Mouse (Mus musculus) liver, embryonic 13.5 days (tissue): Measurements from ENCODE around the gene Oxct2b. TPM values are rescaled to one million over a fixed set of nuclear protein-coding genes. Genes with fewer than 3 reads are reported as not detected.
A peak's percentile ranks its signal among the peaks of the same experiment; 100 is the strongest.
"Not testable (repeated sequence)": the region's sequence is repeated elsewhere in the genome, so short reads cannot be mapped to it uniquely, and the experiment has no call there.

Experiments
- ATAC-seq: fragments of 200-750 bp; cut with Nextera tagmentation; 2 replicates; pipeline ENCODE4 v1.8.0; 2017; ENCODE audit warnings: low read depth, mild to moderate bottlenecking, moderate number of reproducible peaks, moderate library complexity
- DNase-seq: peaks from one replicate; pipeline ENCODE4 v3.0.0; 2022
- H3K27ac ChIP-seq: fragments of 300-500 bp; sonication (generic); 2 replicates; pipeline ENCODE4 v1.5.1; 2015; ENCODE audit warnings: moderate library complexity, mild to moderate bottlenecking, inconsistent platforms
- H3K27me3 ChIP-seq: fragments of 300-500 bp; sonication (generic); 2 replicates; pipeline ENCODE4 v1.6.1; 2015; ENCODE audit warnings: mild to moderate bottlenecking, inconsistent platforms
- H3K36me3 ChIP-seq: fragments of 300-500 bp; sonication (generic); 2 replicates; pipeline ENCODE4 v1.6.1; 2015; ENCODE audit warnings: mild to moderate bottlenecking, inconsistent platforms
- H3K4me1 ChIP-seq: fragments of 300-500 bp; sonication (generic); replicated peaks from 2 replicates; pipeline ENCODE4 v1.6.1; 2015; ENCODE audit warnings: inconsistent platforms
- H3K4me2 ChIP-seq: fragments of 300-500 bp; sonication (generic); 2 replicates; pipeline ENCODE4 v1.6.1; 2015; ENCODE audit warnings: inconsistent platforms, mild to moderate bottlenecking, moderate library complexity
- H3K4me3 ChIP-seq: fragments of 300-500 bp; sonication (generic); replicated peaks from 2 replicates; pipeline ENCODE4 v1.5.1; 2015; ENCODE audit warnings: mild to moderate bottlenecking, inconsistent platforms
- H3K9ac ChIP-seq: fragments of 300-500 bp; sonication (generic); 2 replicates; pipeline ENCODE4 v1.6.1; 2015; ENCODE audit warnings: mild to moderate bottlenecking, inconsistent platforms
- H3K9me3 ChIP-seq: fragments of 300-500 bp; sonication (generic); replicated peaks from 2 replicates; pipeline ENCODE4 v1.6.1; 2016; ENCODE audit warnings: inconsistent platforms
- WGBS: fragments of 180-500 bp; shearing (Covaris S2); methylation state at CpG from one replicate; pipeline ENCODE4 v1.1.7; 2015; ENCODE audit not compliant: insufficient replicate concordance; 5-methylcytosine and 5-hydroxymethylcytosine counted together
- polyA plus RNA-seq: library from polyadenylated mRNA; unstranded; fragments of >200 nt; fragmentation: Nextera tagmentation; extraction: Ambion mirVana; gene quantifications from 2 replicates; pipeline ENCODE4 v1.2.1, GENCODE M21; 2015

Gene Oxct2b
- polyA plus RNA-seq, 1 experiment from 2014 or later = not detected

DNA sequence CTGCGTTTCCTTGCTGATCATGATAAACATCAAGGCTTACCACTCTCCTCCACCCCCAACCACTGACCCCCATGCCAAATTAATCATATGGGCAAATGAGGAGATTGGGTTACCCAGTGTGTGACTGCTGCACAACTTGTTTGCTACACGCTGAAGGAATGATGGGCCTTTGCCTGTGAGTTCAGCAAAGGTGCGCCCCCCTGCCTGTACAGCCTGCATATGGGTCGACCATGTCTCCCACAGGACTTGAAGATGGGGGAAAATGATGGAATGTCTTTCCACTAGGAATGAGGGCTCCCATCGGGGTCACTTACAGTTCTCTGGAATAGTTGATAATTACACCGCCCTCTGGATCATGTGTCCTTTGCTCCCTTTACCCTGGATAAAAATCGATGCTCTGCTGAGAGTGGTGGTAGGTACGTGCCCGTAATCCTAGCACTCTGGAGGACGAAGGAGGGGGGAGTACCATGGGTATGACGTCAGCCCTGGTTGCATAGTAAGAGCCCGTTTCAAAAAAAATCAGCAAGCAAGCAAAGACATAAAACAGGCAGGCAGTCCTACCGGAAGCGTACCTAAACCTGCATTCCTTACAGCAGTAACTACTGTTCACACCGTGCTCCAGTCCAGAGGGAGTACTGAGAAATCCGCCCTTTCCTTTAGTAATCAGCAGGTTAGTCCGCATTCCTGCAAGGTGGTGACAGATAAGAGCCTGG is 22.8 kb upstream of the Oxct2b start:
- Histone ChIP-seq H3K4me1 (0 out of 2 replicates have a peak, but pooled peaks cover 3% of the 10 kb centered on the region), H3K27ac (no peak overlapping the region), H3K9me3 (no peaks in the 10 kb centered on the region), H3K4me2 (peak overlapping the region; percentile 17; the same call in 1 of the 2 replicates), H3K9ac (no peak overlapping the region), H3K36me3 (no peaks in the 10 kb centered on the region), H3K27me3 (no peaks in the 10 kb centered on the region), H3K4me3 (no peak overlapping the region)
- ATAC-seq = peak; percentile 78
- DNase-seq = no peak
- WGBS = 38% methylated on average over 17 of the region's 17 CpGs

DNA sequence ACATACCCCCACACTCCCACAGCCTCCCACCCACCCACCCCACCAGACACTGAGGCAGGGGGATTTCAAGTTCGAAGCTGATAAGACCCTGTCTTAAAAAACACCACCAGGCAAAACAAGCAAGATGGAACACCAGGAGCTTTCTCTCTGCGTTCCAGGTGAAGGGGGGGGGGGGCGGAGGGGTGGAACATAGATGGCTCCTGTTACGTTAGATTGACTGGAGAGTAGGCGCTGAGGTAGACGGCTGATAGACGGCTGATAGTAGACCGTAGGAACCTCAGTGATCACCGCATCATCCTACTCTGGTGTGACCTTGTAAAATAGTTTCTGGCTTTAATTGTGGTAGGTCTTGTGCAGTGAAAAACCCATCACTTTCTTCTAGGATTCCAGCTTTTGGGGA is 22.2 kb upstream of the Oxct2b start:
- Histone ChIP-seq H3K4me2 (no peak overlapping the region), H3K4me1 (0 out of 2 replicates have a peak, but pooled peaks cover 3% of the 10 kb centered on the region), H3K27me3 (no peaks in the 10 kb centered on the region), H3K9ac (no peak overlapping the region), H3K36me3 (no peaks in the 10 kb centered on the region), H3K27ac (no peak overlapping the region), H3K4me3 (no peak overlapping the region), H3K9me3 (no peaks in the 10 kb centered on the region)
- 42% methylated on average over 9 of the region's 9 CpGs for WGBS
- ATAC-seq (no peak), DNase-seq (no peak)

DNA sequence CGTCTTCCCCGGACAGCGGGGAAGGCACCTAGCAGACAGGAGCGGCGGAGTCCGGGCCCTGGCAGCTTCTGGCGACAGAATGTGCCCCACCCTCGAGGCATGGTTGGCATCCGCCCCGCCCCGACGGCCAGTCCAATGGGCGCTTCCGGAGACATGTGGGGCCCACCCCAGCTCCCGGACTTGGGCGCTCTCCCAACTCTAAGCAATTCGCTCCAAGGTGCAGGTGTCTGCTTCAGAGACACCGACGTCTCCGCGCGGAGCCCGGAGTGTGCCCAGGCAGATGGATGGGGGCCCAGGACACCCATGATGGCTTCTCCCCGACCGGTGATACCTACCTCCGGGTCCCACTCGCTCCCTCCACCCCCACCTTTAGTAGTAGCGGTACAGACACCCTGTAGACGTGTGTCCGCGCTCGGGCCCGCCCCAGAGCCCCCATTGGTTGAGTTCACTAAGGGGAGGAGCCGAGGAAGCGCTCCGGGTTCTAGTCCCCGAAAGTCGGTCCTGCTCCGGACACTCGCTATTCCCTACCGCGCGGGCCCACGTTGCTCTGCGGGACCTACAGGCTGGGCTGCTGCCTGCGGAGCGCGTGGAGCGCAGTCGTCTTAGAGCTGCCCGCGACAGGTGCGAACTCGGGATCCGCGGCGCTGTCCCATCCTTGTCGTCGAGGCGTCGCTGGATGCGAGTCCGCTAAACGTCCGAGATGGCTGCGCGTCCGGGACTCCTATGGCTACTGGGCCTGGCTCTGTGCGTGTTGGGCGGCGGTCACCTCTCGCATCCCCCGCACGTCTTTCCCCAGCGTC is 11.2 kb upstream of the Oxct2b start, which contains the start of gene Bmp8b:
TSS of gene Bmp8b (plus strand) at position 515 of the 800 bp plus-strand sequence.
- Histone ChIP-seq H3K27me3 (peaks cover 48% of the 10 kb centered on the region), H3K4me3 (peak within 1 kb of the TSS; percentile 26), H3K27ac (no peak within 1 kb of the TSS), H3K36me3 (no peaks in the 10 kb centered on the region), H3K9ac (no peak within 1 kb of the TSS), H3K4me1 (peaks cover 8% of the 10 kb centered on the region; the same call in 1 of the 2 replicates), H3K4me2 (peak within 1 kb of the TSS; percentile 48), H3K9me3 (no peaks in the 10 kb centered on the region)
- ATAC-seq (peak; percentile 45; the same call in 1 of the 2 replicates), DNase-seq (no peak)
- WGBS = 8% methylated on average over 75 of the region's 75 CpGs

DNA sequence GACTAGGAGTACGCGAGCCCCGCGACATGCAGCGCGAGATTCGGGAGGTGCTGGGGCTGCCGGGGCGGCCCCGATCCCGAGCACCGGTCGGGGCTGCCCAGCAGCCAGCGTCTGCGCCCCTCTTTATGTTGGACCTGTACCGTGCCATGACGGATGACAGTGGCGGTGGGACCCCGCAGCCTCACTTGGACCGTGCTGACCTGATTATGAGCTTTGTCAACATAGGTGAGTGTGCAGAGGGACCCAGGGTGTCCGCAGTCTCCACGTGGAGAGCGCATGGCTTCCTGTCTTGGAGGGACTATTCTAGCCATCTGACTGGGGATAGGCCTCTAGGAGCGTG is 10.6 kb upstream of the Oxct2b start:
- Histone ChIP-seq H3K9ac (no peak overlapping the region), H3K27ac (no peak overlapping the region), H3K9me3 (no peaks in the 10 kb centered on the region), H3K36me3 (no peaks in the 10 kb centered on the region), H3K4me1 (peaks cover 8% of the 10 kb centered on the region; the same call in 1 of the 2 replicates), H3K4me2 (peak overlapping the region; percentile 48), H3K27me3 (peaks cover 48% of the 10 kb centered on the region), H3K4me3 (peak overlapping the region; percentile 26)
- 19% methylated on average over 24 of the region's 24 CpGs for WGBS
- no peak for DNase-seq
- ATAC-seq = peak; percentile 21; the same call in 1 of the 2 replicates

DNA sequence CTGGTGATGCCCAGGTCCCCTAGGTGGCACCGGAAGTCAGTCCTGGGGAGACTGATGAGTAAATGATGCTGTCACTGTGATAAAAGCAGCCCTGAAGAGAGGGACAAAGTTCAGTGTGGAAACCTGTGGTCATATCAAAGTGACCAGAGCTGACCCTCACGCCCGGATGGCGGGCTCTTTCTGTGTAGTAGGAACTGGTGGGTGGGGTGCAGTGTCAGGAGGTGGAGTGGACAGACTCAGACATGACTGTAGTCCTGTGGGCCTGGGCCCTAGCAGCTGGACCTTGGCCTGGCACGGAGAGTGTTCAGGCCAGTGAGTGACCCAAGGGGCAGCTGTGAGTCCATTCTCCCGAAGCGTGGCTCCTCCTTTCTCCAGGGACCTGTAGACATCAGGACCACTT is 10.1 kb upstream of the Oxct2b start:
- not testable (repeated sequence) for DNase-seq, H3K4me1 ChIP-seq, H3K4me3 ChIP-seq, H3K27ac ChIP-seq, H3K9ac ChIP-seq, H3K9me3 ChIP-seq, H3K36me3 ChIP-seq
- H3K27me3 ChIP-seq = peaks cover 48% of the 10 kb centered on the region
- ATAC-seq = peak; percentile 50
- H3K4me2 ChIP-seq = 0 out of 2 replicates have a peak overlapping the region, but pooled peaks have one; percentile 48
- 62% methylated on average over 7 of the region's 7 CpGs for WGBS

DNA sequence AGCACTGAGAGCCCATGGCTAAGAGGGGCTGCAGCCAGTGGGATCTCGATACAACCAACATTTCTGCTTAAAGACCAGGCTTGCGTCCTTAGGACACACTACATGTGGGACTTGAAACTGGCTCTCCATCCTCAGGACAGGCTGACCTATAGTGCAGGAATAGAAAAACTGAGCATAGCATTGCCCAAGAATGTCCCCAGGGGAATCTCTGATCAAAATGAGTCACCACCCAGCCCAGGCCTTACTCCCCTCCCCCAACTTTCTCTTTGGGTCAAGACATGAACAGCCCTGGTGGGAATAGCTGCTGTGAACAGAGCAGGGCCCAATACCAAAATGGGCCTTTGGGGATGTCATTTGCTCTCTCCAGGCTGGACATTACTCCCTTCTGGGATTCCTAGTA is 9.2 kb upstream of the Oxct2b start:
- H3K4me1 ChIP-seq = peaks cover 8% of the 10 kb centered on the region; the same call in 1 of the 2 replicates
- H3K4me2 ChIP-seq = no peak overlapping the region
- H3K9ac ChIP-seq = no peak overlapping the region
- no peak for ATAC-seq
- peaks cover 48% of the 10 kb centered on the region for H3K27me3 ChIP-seq
- WGBS = 74% methylated on average over 2 of the region's 2 CpGs
- H3K27ac ChIP-seq = no peak overlapping the region
- no peak overlapping the region for H3K4me3 ChIP-seq
- no peaks in the 10 kb centered on the region for H3K9me3 ChIP-seq
- no peaks in the 10 kb centered on the region for H3K36me3 ChIP-seq
- no peak for DNase-seq

DNA sequence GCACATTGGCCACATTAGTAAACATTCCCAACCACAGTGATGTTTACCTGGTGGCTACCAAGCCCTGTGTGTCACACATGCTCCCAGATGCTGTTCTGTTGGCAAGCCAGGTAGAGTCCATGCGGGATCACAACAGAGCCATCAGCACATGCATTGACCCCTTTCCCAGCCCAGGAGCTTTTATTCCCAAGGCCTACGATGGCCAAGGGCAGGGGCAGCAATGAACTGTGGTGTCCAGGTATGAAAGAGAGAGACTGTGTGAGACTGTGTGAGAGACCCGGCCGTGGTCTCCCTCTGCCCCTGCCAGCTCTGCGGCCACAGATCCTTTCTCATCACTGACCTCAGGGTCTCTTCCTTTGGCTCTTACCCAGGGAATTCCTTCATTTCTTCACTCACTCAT is 8.0 kb upstream of the Oxct2b start:
- DNase-seq = no peak
- H3K4me1 ChIP-seq = peaks cover 8% of the 10 kb centered on the region; the same call in 1 of the 2 replicates
- no peaks in the 10 kb centered on the region for H3K36me3 ChIP-seq
- H3K9ac ChIP-seq = no peak overlapping the region
- H3K27ac ChIP-seq = no peak overlapping the region
- H3K4me3 ChIP-seq = no peak overlapping the region
- H3K9me3 ChIP-seq = no peaks in the 10 kb centered on the region
- 61% methylated on average over 5 of the region's 5 CpGs for WGBS
- no peak overlapping the region for H3K4me2 ChIP-seq
- H3K27me3 ChIP-seq = peaks cover 43% of the 10 kb centered on the region
- ATAC-seq = no peak

DNA sequence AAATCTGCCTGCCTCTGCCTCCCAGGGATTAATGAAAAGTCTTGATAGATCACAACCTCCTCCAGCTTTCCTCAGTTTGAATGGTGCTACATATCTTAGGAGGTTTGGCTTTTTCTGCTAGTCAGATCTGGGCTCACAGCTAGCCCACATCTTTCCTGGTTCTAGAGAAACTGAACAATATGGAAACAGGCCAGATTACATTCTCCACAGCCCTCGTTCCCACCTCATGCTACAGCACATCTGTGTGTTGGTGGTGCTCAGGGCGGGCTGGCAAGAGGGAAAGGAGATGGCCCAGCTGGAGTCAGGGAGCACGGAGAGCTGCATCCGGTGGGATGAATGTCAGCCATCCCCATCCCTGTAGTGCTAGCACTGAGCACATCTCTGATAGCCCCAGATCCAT is 5.3 kb upstream of the Oxct2b start:
- no peak for ATAC-seq
- no peak for DNase-seq
- H3K9ac ChIP-seq = no peak overlapping the region
- H3K4me1 ChIP-seq = no peaks in the 10 kb centered on the region
- no peak overlapping the region for H3K4me3 ChIP-seq
- H3K36me3 ChIP-seq = no peaks in the 10 kb centered on the region
- H3K9me3 ChIP-seq = no peaks in the 10 kb centered on the region
- no peak overlapping the region for H3K4me2 ChIP-seq
- 69% methylated on average over 4 of the region's 4 CpGs for whole genome bisulfite sequencing
- H3K27ac ChIP-seq = no peak overlapping the region
- H3K27me3 ChIP-seq = peaks cover 19% of the 10 kb centered on the region

DNA sequence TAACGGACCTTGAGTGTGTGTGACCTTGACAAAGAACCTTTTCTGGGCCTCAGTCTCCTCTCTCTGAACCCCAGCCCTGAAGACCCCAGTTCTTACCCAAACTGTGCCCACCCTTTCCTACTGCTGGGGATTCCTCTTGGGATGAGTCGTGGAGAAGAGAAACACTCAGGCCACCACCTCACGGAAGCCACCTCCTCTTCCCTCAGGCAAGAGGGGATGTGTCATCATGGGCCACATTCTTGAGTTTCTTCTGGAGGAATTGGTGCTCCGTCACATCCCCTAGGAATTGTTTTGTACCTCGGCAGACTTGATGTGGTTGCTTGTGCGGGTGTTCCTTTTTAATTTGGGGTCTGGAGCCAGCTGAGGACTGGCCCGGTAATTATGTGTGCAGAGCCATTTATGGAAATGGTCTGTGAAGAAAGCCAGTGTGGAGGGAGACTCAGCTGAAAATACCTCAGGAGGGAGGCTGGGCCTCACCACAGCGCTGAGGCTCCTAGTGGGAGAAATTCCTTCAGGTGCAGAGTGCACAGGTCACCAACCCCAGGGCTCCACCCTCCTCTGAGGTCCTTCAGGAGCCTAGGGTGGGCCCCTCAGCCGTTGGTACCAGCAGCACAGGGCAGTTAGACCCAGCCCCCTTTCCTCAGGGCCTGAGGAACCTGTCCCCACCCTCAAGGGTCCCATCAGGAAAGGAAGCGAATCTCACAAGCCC is 4.6 kb upstream of the Oxct2b start:
- not testable (repeated sequence) for H3K9ac ChIP-seq, H3K36me3 ChIP-seq, H3K4me2 ChIP-seq, H3K4me3 ChIP-seq, ATAC-seq, DNase-seq, H3K27ac ChIP-seq, H3K9me3 ChIP-seq, H3K4me1 ChIP-seq
- WGBS = 56% methylated on average over 10 of the region's 10 CpGs
- H3K27me3 ChIP-seq = peaks cover 18% of the 10 kb centered on the region

DNA sequence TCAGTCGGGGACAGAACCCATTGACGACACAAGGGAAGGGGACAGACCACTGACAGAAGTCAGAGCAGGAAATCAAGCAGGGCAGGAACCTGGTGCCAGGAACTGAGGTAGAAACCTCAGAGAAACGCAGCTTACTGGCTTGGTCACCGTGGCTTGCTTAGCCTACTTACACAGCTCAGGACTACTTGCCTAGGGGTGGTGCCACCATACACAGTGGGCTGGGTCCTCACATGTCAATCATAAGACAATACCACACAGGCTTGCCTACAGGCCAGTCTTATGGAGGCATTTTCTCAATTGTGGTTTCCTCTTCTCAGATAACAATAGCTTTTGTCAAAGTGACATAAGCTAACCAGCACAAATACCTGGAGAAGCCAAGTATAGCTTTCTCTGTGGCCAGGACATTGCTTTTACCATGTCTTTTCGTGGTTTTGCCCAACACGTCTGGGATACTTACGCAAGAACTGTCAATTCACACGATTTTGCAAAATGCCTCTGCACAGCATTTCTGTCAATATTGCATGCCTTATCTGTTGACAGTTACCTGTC is 3.8 kb upstream of the Oxct2b start:
- no peak overlapping the region for H3K9ac ChIP-seq
- H3K36me3 ChIP-seq = no peaks in the 10 kb centered on the region
- H3K4me2 ChIP-seq = no peak overlapping the region
- no peak overlapping the region for H3K27ac ChIP-seq
- ATAC-seq (no peak), DNase-seq (no peak)
- H3K27me3 ChIP-seq = peaks cover 14% of the 10 kb centered on the region
- no peaks in the 10 kb centered on the region for H3K9me3 ChIP-seq
- 26% methylated on average over 8 of the region's 8 CpGs for WGBS
- H3K4me1 ChIP-seq = no peaks in the 10 kb centered on the region; the same call in 1 of the 2 replicates
- H3K4me3 ChIP-seq = no peak overlapping the region

DNA sequence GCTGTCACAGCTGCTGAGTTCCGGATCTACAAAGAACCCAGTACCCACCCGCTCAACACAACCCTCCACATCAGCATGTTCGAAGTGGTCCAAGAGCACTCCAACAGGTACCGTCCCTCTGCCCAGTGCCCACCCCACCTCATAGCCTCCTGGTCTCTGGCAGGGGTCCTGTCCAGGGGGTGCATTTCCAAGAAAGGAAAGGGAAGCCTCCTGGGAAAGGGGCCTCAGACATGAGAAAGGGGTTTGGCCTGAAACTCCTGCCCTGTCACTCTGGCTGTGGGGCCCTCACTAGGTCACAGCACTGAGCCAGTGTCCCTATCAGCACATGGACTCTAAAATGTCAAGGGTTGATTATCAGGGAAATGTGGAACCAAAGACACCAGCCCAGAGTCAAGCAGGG is 1.4 kb upstream of the Oxct2b start:
- H3K27me3 ChIP-seq = peaks cover 13% of the 10 kb centered on the region
- not testable (repeated sequence) for ATAC-seq, DNase-seq, H3K9ac ChIP-seq, H3K27ac ChIP-seq, H3K36me3 ChIP-seq, H3K4me2 ChIP-seq, H3K9me3 ChIP-seq, H3K4me1 ChIP-seq, H3K4me3 ChIP-seq
- WGBS = 75% methylated on average over 4 of the region's 4 CpGs
